Mouse (Mus musculus): ENCODE results near the gene Pex6.

DNA sequence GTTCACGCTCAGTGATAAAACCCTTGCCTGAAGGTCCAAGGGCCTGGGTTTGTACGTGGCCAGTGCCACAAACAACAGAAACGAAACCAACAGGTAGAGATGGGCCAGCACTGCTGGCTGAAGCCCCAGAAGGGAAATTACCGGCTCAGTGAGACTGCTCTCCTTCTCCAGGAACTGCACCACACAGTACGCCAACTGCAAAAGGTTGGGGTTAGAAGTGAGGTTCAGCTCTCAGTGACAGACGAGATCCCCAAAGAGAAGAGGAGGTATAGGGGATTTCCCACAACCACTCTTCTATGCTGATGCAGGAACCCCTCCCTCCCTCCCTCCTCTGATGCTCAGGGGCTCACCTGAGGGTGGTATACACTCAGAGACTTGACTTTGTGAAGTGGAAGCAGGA, 25.4 kb upstream of the Pex6 start:
- no peak for TF ChIP-seq TAL1 (conservative IDR thresholded peaks at IDR 0.05; ENCODE audit: low read depth, low read length)
- no peak for TF ChIP-seq CTCF (IDR thresholded peaks at IDR 0.05; ENCODE audit: low read depth, low read length)
- no peak for TF ChIP-seq GATA1 (IDR thresholded peaks at IDR 0.05; ENCODE audit: borderline replicate concordance, low read length)
- no peak for TF ChIP-seq POLR2AphosphoS5 (IDR thresholded peaks at IDR 0.05; ENCODE audit: insufficient replicate concordance, low read depth, low read length)
- TF ChIP-seq GATA2 (IDR thresholded peaks at IDR 0.05; ENCODE audit: borderline replicate concordance, low read depth, low read length), result no peak

Data from G1E (cell line).